Comparison of ENCODE assay signal across 8 mouse cellular contexts in genomic region chr1:75277195-75278188, GRCm38 (mm10). TPM values are rescaled to one million over a fixed set of nuclear protein-coding genes. Genes with fewer than 3 reads are reported as not detected.
DNase-seq lines count a peak whose midpoint lies in the region; ATAC-seq lines count a peak whose summit lies in the region.

No protein-coding gene starts in this region.

- peaks cover 25% of the 10 kb centered on the region; the same call in 1 of the 2 replicates for H3K27me3 ChIP-seq in kidney, embryonic 16.5 days (ENCODE audit: insufficient read depth, low read length)

- no peak overlapping the region for H3K4me2 ChIP-seq in kidney, embryonic 16.5 days (replicated peaks; ENCODE audit: low read depth, low read length)

- H3K9me3 ChIP-seq in kidney, embryonic 16.5 days (ENCODE audit: low read length) = 0 out of 2 replicates have a peak, but pooled peaks cover 6% of the 10 kb centered on the region

- H3K27ac ChIP-seq in kidney, embryonic 16.5 days (ENCODE audit: low read length) = no peak overlapping the region

- H3K9ac ChIP-seq in kidney, embryonic 16.5 days (replicated peaks; ENCODE audit: low read length) = no peak overlapping the region

- DNase-seq in kidney, adult 9 months = peak; percentile 36
- DNase-seq in ZHBTc4 (ENCODE audit: low read depth, low spot score) = peak; percentile 74
- peak; percentile 54 for DNase-seq in embryo, embryonic 11.5 days (ENCODE audit: low read depth, low spot score)
- DNase-seq in kidney, postnatal 25 days = peak; percentile 57 to 79
- DNase-seq in neural tube, embryonic 10.5 days (ENCODE audit: extremely low spot score, low spot score) = peak; percentile 60
- no peak for DNase-seq in frontal cortex, postnatal 14 days (ENCODE audit: low spot score in 2 of 2)
- no peak for DNase-seq in gastrocnemius, adult 18-20 months (ENCODE audit: low spot score)

- 4% methylated on average over 23 of the region's 23 CpGs for WGBS in kidney, embryonic 16.5 days

- H3K36me3 ChIP-seq in kidney, embryonic 16.5 days (ENCODE audit: insufficient read depth, low read length) = no peaks in the 10 kb centered on the region

- H3K4me1 ChIP-seq in kidney, embryonic 16.5 days (ENCODE audit: insufficient read depth, low read length) = no peaks in the 10 kb centered on the region

- ATAC-seq in kidney, embryonic 16.5 days (ENCODE audit: low FRiP score, low TSS enrichment) = no peak

- no peak overlapping the region for H3K4me3 ChIP-seq in kidney, embryonic 16.5 days (ENCODE audit: low read length)

RNA-seq across cellular contexts. Expression of gene Resp18, which starts 0.7 kb away (rescaled TPM):
- 1.0 and 3.0 TPM in 2 replicates for polyA plus RNA-seq in kidney, embryonic 16.5 days (2015; fragmentation: Nextera tagmentation; extraction: Ambion mirVana)
- total RNA-seq in gastrocnemius, adult 18-20 months (2021) = not detected

RNA-seq across cellular contexts. Expression of gene Ptprn, which starts 13.2 kb away (rescaled TPM):
- polyA plus RNA-seq in kidney, embryonic 16.5 days (2015; fragmentation: Nextera tagmentation; extraction: Ambion mirVana) = 0.54 and 0.87 TPM in 2 replicates
- not detected for total RNA-seq in gastrocnemius, adult 18-20 months (2021)

RNA-seq across cellular contexts. Expression of gene Dnpep, which starts 40.3 kb away (rescaled TPM):
- polyA plus RNA-seq in kidney, embryonic 16.5 days (2015; fragmentation: Nextera tagmentation; extraction: Ambion mirVana) = 168 and 184 TPM in 2 replicates
- 10 to 100 TPM; 42.4 to 47.6 TPM for total RNA-seq in gastrocnemius, adult 18-20 months (2021)

RNA-seq across cellular contexts. Expression of gene Dnajb2, which starts 41.3 kb away (rescaled TPM):
- 41.3 and 45.7 TPM in 2 replicates for polyA plus RNA-seq in kidney, embryonic 16.5 days (2015; fragmentation: Nextera tagmentation; extraction: Ambion mirVana)
- 10 to 100 TPM; 74.2 to 86.4 TPM for total RNA-seq in gastrocnemius, adult 18-20 months (2021)

RNA-seq across cellular contexts. Expression of gene A630095N17Rik, which starts 45.6 kb away (rescaled TPM):
- polyA plus RNA-seq in kidney, embryonic 16.5 days (2015; fragmentation: Nextera tagmentation; extraction: Ambion mirVana) = not detected in 2 replicates
- not detected for total RNA-seq in gastrocnemius, adult 18-20 months (2021)

Comparison
In these comparisons a context has a peak if more than half of its experiments do, and no peak if none do; other contexts are left out.
1. DNase-seq: peak in kidney, adult 9 months (single experiment), ZHBTc4 (single experiment), embryo, embryonic 11.5 days (single experiment), kidney, postnatal 25 days (2 of 2) and neural tube, embryonic 10.5 days (single experiment); none in frontal cortex, postnatal 14 days (0 of 2) and gastrocnemius, adult 18-20 months (single experiment).